Mouse (Mus musculus): Measurements from ENCODE around the gene Trappc1. TPM values are rescaled to one million over a fixed set of nuclear protein-coding genes. Genes with fewer than 3 reads are reported as not detected.

The Trappc1 gene
- polyA plus RNA-seq, 1 experiment from 2014 or later: 109 TPM

- WGBS: 90% methylated on average over 6 of the region's 6 CpGs
- no peak for TF ChIP-seq EP300 (IDR thresholded peaks at IDR 0.05)
- no peak for TF ChIP-seq CTCF (IDR thresholded peaks at IDR 0.05)
- Histone ChIP-seq H3K27ac (ENCODE audit: low read length) (no peak overlapping the region), H3K27me3 (replicated peaks; ENCODE audit: insufficient read depth, low read length) (no peaks in the 10 kb centered on the region), H3K4me1 (ENCODE audit: insufficient read depth, low read depth, low read length) (peaks cover 18% of the 10 kb centered on the region), H3K4me3 (ENCODE audit: low read depth, low read length) (no peak overlapping the region), H3K4me2 (replicated peaks; ENCODE audit: low read depth, low read length) (no peak overlapping the region), H3K36me3 (ENCODE audit: insufficient read depth, low read length) (no peaks in the 10 kb centered on the region), H3K9me3 (ENCODE audit: low read length) (no peaks in the 10 kb centered on the region), H3K9ac (replicated peaks; ENCODE audit: low read depth) (no peak overlapping the region)
- ATAC-seq: no peak
- no peak for DNase-seq (ENCODE audit: low spot score)
Observed at GRCm38 (mm10) chr11:69321580-69321979, 2.2 kb upstream of the Trappc1 start.

- H3K4me1 ChIP-seq (ENCODE audit: insufficient read depth, low read depth, low read length): peaks cover 20% of the 10 kb centered on the region
- no peak overlapping the region for H3K9ac ChIP-seq (replicated peaks; ENCODE audit: low read depth)
- no peak overlapping the region for H3K27ac ChIP-seq (ENCODE audit: low read length)
- no peaks in the 10 kb centered on the region for H3K36me3 ChIP-seq (ENCODE audit: insufficient read depth, low read length)
- TF ChIP-seq EP300 (IDR thresholded peaks at IDR 0.05) (no peak), CTCF (IDR thresholded peaks at IDR 0.05) (no peak)
- no peaks in the 10 kb centered on the region for H3K9me3 ChIP-seq (ENCODE audit: low read length)
- no peak overlapping the region for H3K4me3 ChIP-seq (ENCODE audit: low read depth, low read length)
- ATAC-seq (no peak), DNase-seq (ENCODE audit: low spot score) (no peak)
- WGBS: 72% methylated on average over 6 of the region's 6 CpGs
- H3K27me3 ChIP-seq (replicated peaks; ENCODE audit: insufficient read depth, low read length): no peaks in the 10 kb centered on the region
- no peak overlapping the region for H3K4me2 ChIP-seq (replicated peaks; ENCODE audit: low read depth, low read length)
Observed at GRCm38 (mm10) chr11:69322010-69322409, 1.8 kb upstream of the Trappc1 start.

- no peak for ATAC-seq
- peak; percentile 31 for DNase-seq (ENCODE audit: low spot score)
- Histone ChIP-seq H3K9ac (replicated peaks; ENCODE audit: low read depth) (peak overlapping the region; percentile 65), H3K4me3 (ENCODE audit: low read depth, low read length) (peak overlapping the region; percentile 62), H3K27me3 (replicated peaks; ENCODE audit: insufficient read depth, low read length) (no peaks in the 10 kb centered on the region), H3K4me2 (replicated peaks; ENCODE audit: low read depth, low read length) (peak overlapping the region; percentile 62), H3K36me3 (ENCODE audit: insufficient read depth, low read length) (no peaks in the 10 kb centered on the region), H3K9me3 (ENCODE audit: low read length) (no peaks in the 10 kb centered on the region), H3K4me1 (ENCODE audit: insufficient read depth, low read depth, low read length) (peaks cover 20% of the 10 kb centered on the region), H3K27ac (ENCODE audit: low read length) (peak overlapping the region; percentile 83)
- TF ChIP-seq CTCF (IDR thresholded peaks at IDR 0.05): no peak
- no peak for TF ChIP-seq EP300 (IDR thresholded peaks at IDR 0.05)
- 9% methylated on average over 18 of the region's 18 CpGs for WGBS
Observed at GRCm38 (mm10) chr11:69322693-69323471, 898 bp upstream of the Trappc1 start.

DNA sequence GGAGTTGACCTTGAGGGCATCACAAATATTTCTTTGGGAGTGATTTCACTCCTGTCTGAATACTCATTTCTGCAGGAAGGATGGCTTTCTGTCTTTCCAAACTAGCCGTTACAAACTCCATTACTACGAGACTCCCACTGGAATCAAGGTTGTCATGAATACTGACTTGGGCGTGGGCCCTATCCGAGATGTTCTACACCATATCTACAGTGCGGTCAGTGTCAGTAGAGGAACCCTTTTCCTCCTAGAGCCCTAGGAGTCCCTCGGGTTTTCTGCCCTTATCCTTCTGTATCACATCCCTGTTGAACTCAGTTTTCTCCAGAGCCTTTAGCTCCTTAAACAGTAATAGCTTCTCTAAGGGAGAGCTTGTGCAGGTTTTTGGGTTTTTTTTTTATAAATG lies 969 bp downstream of the Trappc1 start:
- WGBS: 78% methylated on average over 6 of the region's 6 CpGs
- H3K4me2 ChIP-seq (replicated peaks; ENCODE audit: low read depth, low read length): peak overlapping the region; percentile 62

DNA sequence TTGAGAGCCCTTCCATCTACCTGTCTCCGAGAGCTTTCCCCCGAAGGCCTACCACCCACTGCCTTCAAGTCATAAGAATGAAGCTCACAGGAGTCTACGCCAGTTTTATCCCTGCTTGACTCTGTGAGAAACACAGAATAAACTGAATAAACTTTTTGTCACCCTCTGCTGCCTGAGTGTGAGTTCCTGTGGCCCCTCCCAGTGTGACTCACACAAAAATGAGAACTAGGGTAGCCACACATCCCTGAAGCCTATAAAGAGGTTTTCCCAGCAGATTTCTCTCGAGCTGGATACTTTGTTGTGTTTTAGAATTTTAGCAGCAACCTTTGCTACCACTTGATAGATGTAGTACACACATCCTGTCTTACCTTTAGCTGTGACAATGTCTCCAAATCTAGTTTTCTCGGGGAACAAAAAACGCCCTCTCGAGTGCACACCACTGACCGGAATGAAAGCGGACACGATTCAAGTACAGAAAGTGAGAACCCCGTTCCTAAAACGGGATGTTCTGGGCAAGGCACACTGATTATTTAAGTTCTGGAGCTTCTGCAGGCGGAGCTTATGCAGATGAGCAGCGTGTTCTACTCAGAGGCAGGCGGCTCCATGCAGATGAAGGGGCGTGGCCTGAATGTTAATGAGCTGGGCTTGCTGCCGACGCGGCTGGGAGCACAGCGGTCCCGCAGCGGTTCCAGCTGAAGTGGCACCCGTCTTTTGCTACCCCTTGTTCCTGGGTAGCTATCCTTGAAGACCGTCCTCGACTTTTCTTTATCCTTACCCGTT lies 2.0 kb downstream of the Trappc1 start, which contains the start of gene Kcnab3:
Gene Kcnab3, plus strand, starts transcription at position 631 of the 780 bp plus-strand sequence.
- Histone ChIP-seq H3K36me3 (ENCODE audit: insufficient read depth, low read length) (no peaks in the 10 kb centered on the region), H3K27ac (ENCODE audit: low read length) (peak within 1 kb of the TSS; percentile 48; the same call in 1 of the 2 replicates), H3K9me3 (ENCODE audit: low read length) (no peaks in the 10 kb centered on the region), H3K27me3 (replicated peaks; ENCODE audit: insufficient read depth, low read length) (no peaks in the 10 kb centered on the region), H3K4me1 (ENCODE audit: insufficient read depth, low read depth, low read length) (peaks cover 20% of the 10 kb centered on the region), H3K4me2 (replicated peaks; ENCODE audit: low read depth, low read length) (peak within 1 kb of the TSS; percentile 99), H3K4me3 (ENCODE audit: low read depth, low read length) (peak within 1 kb of the TSS; percentile 48), H3K9ac (replicated peaks; ENCODE audit: low read depth) (peak within 1 kb of the TSS; percentile 37; the same call in 1 of the 2 replicates)
- ATAC-seq: peak; percentile 76
- TF ChIP-seq EP300 (IDR thresholded peaks at IDR 0.05) (0 out of 2 replicates have a peak, but pooled peaks have one; percentile 7), CTCF (IDR thresholded peaks at IDR 0.05) (no peak)
- DNase-seq (ENCODE audit: low spot score): peak; percentile 98
- WGBS: 11% methylated on average over 25 of the region's 26 CpGs

More for the DNA sequence above, 969 bp downstream of the Trappc1 start:
- DNase-seq (ENCODE audit: low spot score): no peak
- H3K36me3 ChIP-seq (ENCODE audit: insufficient read depth, low read length): no peaks in the 10 kb centered on the region
- no peak for ATAC-seq
- TF ChIP-seq EP300 (IDR thresholded peaks at IDR 0.05): no peak
- no peaks in the 10 kb centered on the region for H3K9me3 ChIP-seq (ENCODE audit: low read length)
- H3K4me1 ChIP-seq (ENCODE audit: insufficient read depth, low read depth, low read length): peaks cover 20% of the 10 kb centered on the region
- no peak overlapping the region for H3K9ac ChIP-seq (replicated peaks; ENCODE audit: low read depth)
- H3K27me3 ChIP-seq (replicated peaks; ENCODE audit: insufficient read depth, low read length): no peaks in the 10 kb centered on the region
- H3K4me3 ChIP-seq (ENCODE audit: low read depth, low read length): no peak overlapping the region
- H3K27ac ChIP-seq (ENCODE audit: low read length): no peak overlapping the region
